Mouse (Mus musculus) liver, embryonic 13.5 days (tissue): ENCODE results near the gene Pla2g12a. TPM values are rescaled to one million over a fixed set of nuclear protein-coding genes. Genes with fewer than 3 reads are reported as not detected.

ENCODE experiments used
- ATAC-seq: fragments of 200-750 bp; cut with Nextera tagmentation; 2 replicates; pipeline ENCODE4 v1.8.0; 2017; ENCODE audit warnings: low read depth, mild to moderate bottlenecking, moderate number of reproducible peaks, moderate library complexity
- DNase-seq: peaks from one replicate; pipeline ENCODE4 v3.0.0; 2022
- H3K27ac ChIP-seq: fragments of 300-500 bp; sonication (generic); 2 replicates; pipeline ENCODE4 v1.5.1; 2015; ENCODE audit warnings: moderate library complexity, mild to moderate bottlenecking, inconsistent platforms
- H3K27me3 ChIP-seq: fragments of 300-500 bp; sonication (generic); 2 replicates; pipeline ENCODE4 v1.6.1; 2015; ENCODE audit warnings: mild to moderate bottlenecking, inconsistent platforms
- H3K36me3 ChIP-seq: fragments of 300-500 bp; sonication (generic); 2 replicates; pipeline ENCODE4 v1.6.1; 2015; ENCODE audit warnings: mild to moderate bottlenecking, inconsistent platforms
- H3K4me1 ChIP-seq: fragments of 300-500 bp; sonication (generic); replicated peaks from 2 replicates; pipeline ENCODE4 v1.6.1; 2015; ENCODE audit warnings: inconsistent platforms
- H3K4me2 ChIP-seq: fragments of 300-500 bp; sonication (generic); 2 replicates; pipeline ENCODE4 v1.6.1; 2015; ENCODE audit warnings: inconsistent platforms, mild to moderate bottlenecking, moderate library complexity
- H3K4me3 ChIP-seq: fragments of 300-500 bp; sonication (generic); replicated peaks from 2 replicates; pipeline ENCODE4 v1.5.1; 2015; ENCODE audit warnings: mild to moderate bottlenecking, inconsistent platforms
- H3K9ac ChIP-seq: fragments of 300-500 bp; sonication (generic); 2 replicates; pipeline ENCODE4 v1.6.1; 2015; ENCODE audit warnings: mild to moderate bottlenecking, inconsistent platforms
- H3K9me3 ChIP-seq: fragments of 300-500 bp; sonication (generic); replicated peaks from 2 replicates; pipeline ENCODE4 v1.6.1; 2016; ENCODE audit warnings: inconsistent platforms
- WGBS: fragments of 180-500 bp; shearing (Covaris S2); methylation state at CpG from one replicate; pipeline ENCODE4 v1.1.7; 2015; ENCODE audit not compliant: insufficient replicate concordance; 5-methylcytosine and 5-hydroxymethylcytosine counted together
- polyA plus RNA-seq: library from polyadenylated mRNA; unstranded; fragments of >200 nt; fragmentation: Nextera tagmentation; extraction: Ambion mirVana; gene quantifications from 2 replicates; pipeline ENCODE4 v1.2.1, GENCODE M21; 2015

Pla2g12a gene
- polyA plus RNA-seq, 1 experiment from 2014 or later: 88.8 TPM

DNA sequence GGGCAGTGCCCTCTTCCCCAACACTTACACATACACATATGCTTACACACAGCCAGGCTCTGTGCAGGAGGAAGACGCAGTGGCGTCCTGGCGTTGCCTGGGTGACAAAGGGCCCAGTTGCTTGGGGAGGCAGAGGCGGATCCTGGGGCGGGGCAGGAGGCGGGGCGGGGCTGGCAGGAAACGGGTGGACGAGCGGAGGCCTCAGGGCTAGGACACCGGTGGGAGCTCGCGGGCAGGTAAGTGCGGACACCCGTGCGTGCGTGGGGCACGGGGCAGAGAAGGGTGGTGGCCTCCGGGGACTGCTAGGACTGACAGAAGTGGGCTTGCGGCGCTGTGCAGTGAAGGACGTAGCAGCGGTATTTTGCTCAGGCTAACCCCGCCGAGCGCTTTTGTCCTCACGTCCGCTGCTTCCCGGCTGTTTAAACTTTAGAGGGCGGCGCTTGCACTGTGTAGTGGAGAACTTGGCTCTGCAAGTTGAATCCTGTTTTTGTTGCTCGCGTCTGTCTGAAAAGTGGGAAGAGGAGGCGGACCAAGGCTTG, 22.9 kb downstream of the Pla2g12a start, which contains the start of gene Casp6:
Casp6 (plus strand) TSS at position 155 of the 539 bp plus-strand sequence.
- no peaks in the 10 kb centered on the region for H3K27me3 ChIP-seq
- WGBS: under 1% methylated on average over 34 of the region's 34 CpGs

DNA sequence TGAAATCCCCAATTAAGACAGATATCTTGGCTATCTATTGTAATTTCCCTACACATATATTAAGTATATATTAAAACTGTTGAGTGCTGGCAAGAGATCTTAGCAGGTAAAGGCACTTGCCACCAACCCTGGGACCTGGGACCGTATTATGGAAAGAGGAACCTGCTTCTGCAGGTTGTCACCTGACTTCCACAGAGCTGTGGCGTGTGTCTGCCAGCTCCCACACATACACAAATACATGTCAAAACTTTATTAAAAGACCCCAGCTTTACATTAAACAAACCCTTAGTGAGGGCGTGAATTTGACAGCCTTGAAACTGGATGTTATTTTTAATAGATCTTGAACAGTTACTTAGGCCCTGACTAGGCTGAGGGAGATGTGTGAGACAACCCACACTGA, 25.0 kb downstream of the Pla2g12a start:
- Histone ChIP-seq H3K36me3 (0 out of 2 replicates have a peak, but pooled peaks cover 11% of the 10 kb centered on the region), H3K9ac (no peak overlapping the region), H3K27ac (no peak overlapping the region), H3K4me1 (peaks cover 55% of the 10 kb centered on the region), H3K9me3 (no peaks in the 10 kb centered on the region), H3K4me2 (no peak overlapping the region), H3K27me3 (no peaks in the 10 kb centered on the region), H3K4me3 (no peak overlapping the region)
- WGBS: 70% methylated on average over 3 of the region's 3 CpGs
- DNase-seq (no peak), ATAC-seq (no peak)

More for the DNA sequence above, 22.9 kb downstream of the Pla2g12a start, which contains the start of gene Casp6:
- ATAC-seq: peak; percentile 93
- peak within 1 kb of the TSS; percentile 72 for H3K9ac ChIP-seq
- peaks cover 73% of the 10 kb centered on the region for H3K4me1 ChIP-seq
- peak within 1 kb of the TSS; percentile 74 for H3K4me3 ChIP-seq
- peak; percentile 74 for DNase-seq
- peak within 1 kb of the TSS; percentile 81 for H3K4me2 ChIP-seq
- peaks cover 15% of the 10 kb centered on the region; the same call in 1 of the 2 replicates for H3K36me3 ChIP-seq
- H3K9me3 ChIP-seq: no peaks in the 10 kb centered on the region
- peak within 1 kb of the TSS; percentile 70 for H3K27ac ChIP-seq

DNA sequence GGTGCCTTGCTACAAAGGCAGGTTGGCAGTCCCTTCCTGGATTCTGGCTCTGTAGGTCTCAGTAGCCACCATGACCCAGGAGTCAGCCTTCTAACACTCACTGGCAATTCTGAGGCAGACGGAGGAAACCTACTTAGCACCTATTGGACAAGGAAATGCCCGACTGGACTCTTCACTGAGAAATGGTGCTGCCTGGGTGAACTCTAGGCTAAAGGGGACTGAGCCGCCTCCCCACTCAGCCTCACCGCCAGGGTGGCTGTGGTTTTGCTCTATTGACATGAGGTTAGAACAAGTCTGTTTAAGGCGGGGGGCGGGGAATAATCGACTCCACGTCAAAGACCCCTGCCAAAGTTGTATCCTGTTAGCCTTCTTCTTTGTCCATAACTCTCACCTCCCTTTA, 25.5 kb downstream of the Pla2g12a start:
- WGBS: 49% methylated on average over 8 of the region's 8 CpGs

DNA sequence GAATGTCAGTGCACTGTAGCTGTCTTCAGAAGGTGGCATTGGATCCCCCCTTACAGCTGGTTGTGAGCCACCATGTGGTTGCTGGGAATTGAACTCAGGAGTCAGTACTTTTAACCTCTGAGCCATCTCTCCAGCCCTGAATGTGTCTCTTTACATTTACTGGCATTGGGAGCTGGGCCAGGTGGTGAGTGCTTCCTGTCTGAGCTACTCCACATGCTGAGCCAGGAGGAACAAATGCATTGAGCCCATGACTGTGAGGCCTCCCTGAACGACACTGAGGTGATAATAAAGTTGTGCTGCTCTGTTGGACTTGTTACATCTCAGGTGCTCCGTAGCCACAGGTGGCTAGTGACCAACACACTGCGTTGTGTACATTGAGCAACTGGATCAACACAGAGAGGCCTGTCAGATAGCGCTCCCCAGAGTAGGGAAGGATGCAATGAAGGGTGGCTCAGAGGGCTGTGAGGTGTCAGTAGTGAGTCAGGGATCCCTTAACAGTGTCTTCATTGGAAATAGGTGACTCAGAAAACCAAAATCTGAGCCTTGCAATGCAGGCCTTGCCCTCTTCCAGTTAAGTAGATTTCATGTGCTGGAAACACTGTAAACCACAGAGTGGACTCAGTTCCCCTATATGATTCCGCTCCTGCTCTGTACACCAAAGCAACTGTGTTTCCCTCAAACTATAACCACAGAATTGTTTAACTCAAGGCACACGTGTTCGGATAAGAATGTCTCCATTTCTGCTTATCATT, 26.2 kb downstream of the Pla2g12a start:
- H3K4me2 ChIP-seq: no peak overlapping the region
- H3K4me1 ChIP-seq: peaks cover 45% of the 10 kb centered on the region
- H3K27ac ChIP-seq: 0 out of 2 replicates have a peak overlapping the region, but pooled peaks have one; percentile 15
- 67% methylated on average over 7 of the region's 7 CpGs for WGBS
- H3K9ac ChIP-seq: no peak overlapping the region
- no peak overlapping the region for H3K4me3 ChIP-seq
- no peaks in the 10 kb centered on the region for H3K27me3 ChIP-seq
- H3K9me3 ChIP-seq: no peaks in the 10 kb centered on the region
- ATAC-seq: no peak
- H3K36me3 ChIP-seq: peaks cover 15% of the 10 kb centered on the region
- DNase-seq: no peak

More for the DNA sequence above, 25.5 kb downstream of the Pla2g12a start:
- Histone ChIP-seq H3K4me1 (peaks cover 50% of the 10 kb centered on the region), H3K9ac (no peak overlapping the region), H3K27me3 (no peaks in the 10 kb centered on the region), H3K9me3 (no peaks in the 10 kb centered on the region), H3K27ac (no peak overlapping the region), H3K4me2 (no peak overlapping the region), H3K4me3 (no peak overlapping the region), H3K36me3 (peaks cover 10% of the 10 kb centered on the region)
- no peak for DNase-seq
- no peak for ATAC-seq

DNA sequence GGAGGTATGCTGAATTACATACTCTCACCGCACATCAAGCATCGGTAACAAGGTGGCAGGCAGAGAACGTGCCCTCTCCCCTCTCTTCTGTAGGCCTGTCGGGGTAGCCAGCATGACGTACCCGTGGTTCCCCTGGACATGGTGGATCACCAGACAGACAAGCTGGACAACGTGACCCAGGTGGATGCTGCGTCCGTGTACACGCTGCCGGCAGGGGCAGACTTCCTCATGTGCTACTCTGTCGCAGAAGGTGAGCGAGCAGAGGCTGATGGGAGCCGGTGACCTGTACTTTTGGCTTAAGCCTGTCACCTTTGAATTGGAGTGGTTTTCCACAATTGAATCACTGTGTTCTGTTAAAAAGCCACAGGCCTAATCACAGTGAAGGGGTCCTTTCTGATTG, 33.6 kb downstream of the Pla2g12a start:
- Histone ChIP-seq H3K4me2 (no peak overlapping the region), H3K9me3 (no peaks in the 10 kb centered on the region), H3K4me1 (no peaks in the 10 kb centered on the region), H3K9ac (no peak overlapping the region), H3K36me3 (peaks cover 55% of the 10 kb centered on the region), H3K27me3 (no peaks in the 10 kb centered on the region), H3K4me3 (no peak overlapping the region), H3K27ac (no peak overlapping the region)
- DNase-seq (no peak), ATAC-seq (no peak)
- WGBS: 88% methylated on average over 14 of the region's 14 CpGs

DNA sequence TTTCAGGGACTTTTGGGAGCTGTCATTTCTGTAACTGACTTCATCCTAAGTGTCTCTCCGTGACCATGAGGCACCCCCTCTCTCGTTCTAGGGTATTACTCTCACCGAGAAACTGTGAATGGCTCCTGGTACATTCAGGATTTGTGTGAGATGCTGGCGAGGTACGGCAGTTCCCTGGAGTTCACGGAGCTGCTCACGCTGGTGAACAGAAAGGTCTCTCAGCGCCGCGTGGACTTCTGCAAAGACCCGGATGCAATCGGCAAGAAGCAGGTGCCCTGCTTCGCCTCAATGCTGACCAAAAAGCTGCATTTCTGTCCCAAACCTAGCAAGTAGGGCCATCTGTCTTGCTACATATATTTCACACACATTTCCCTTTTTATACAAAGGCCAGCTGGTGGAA, 34.8 kb downstream of the Pla2g12a start:
- H3K9me3 ChIP-seq: no peaks in the 10 kb centered on the region
- H3K27me3 ChIP-seq: no peaks in the 10 kb centered on the region
- no peak overlapping the region for H3K4me2 ChIP-seq
- H3K9ac ChIP-seq: no peak overlapping the region
- no peak for ATAC-seq
- H3K4me3 ChIP-seq: no peak overlapping the region
- H3K36me3 ChIP-seq: peaks cover 55% of the 10 kb centered on the region
- 84% methylated on average over 13 of the region's 13 CpGs for WGBS
- no peak overlapping the region for H3K27ac ChIP-seq
- H3K4me1 ChIP-seq: no peaks in the 10 kb centered on the region
- DNase-seq: no peak

DNA sequence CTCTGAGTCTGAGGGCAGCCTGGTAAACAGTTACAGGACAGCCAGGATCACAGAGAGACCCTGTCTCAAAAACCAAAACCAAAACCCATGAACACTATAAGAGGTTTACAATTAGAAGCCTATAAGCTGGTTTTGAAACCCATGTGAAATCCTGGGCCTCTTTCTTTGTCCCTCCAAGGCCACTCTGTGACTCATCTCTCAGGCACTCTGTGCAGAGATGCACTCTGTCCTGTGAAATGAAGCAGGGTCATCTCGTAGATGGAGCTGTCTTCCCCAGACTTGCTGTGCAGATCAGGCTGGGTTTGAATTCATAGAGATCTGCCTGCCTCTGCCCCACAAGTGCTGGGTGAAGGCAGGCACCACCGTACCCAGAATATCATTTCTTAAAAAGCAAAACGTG, 39.0 kb downstream of the Pla2g12a start:
- H3K36me3 ChIP-seq: peaks cover 20% of the 10 kb centered on the region
- no peak overlapping the region for H3K4me2 ChIP-seq
- no peak for DNase-seq
- H3K4me3 ChIP-seq: no peak overlapping the region
- WGBS: 61% methylated on average over 3 of the region's 3 CpGs
- no peaks in the 10 kb centered on the region for H3K4me1 ChIP-seq
- no peaks in the 10 kb centered on the region for H3K27me3 ChIP-seq
- no peak for ATAC-seq
- H3K9me3 ChIP-seq: no peaks in the 10 kb centered on the region
- no peak overlapping the region for H3K27ac ChIP-seq
- no peak overlapping the region for H3K9ac ChIP-seq

DNA sequence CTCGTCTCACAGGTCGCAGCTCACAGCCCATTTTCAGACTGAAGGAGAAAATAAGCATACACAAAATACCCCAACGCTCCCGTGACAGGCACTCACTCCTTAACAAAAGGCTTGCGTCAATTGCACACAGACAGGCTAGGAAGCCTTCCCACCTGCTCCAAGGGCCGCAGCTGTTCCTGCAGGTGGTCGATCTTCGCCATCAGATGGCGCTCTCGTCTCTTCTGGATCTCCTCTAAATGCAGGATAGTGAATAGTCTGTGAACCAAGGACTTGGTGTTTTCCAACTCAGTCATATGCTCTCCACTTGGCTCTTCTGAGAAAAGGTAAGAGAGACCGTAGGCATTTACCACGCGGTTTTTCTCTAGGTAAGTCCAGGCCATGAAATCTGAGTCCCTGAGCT, 40.0 kb downstream of the Pla2g12a start:
- WGBS: 24% methylated on average over 13 of the region's 13 CpGs
- H3K27me3 ChIP-seq: no peaks in the 10 kb centered on the region
- 0 out of 2 replicates have a peak, but pooled peaks have one; percentile 36 for ATAC-seq

DNA sequence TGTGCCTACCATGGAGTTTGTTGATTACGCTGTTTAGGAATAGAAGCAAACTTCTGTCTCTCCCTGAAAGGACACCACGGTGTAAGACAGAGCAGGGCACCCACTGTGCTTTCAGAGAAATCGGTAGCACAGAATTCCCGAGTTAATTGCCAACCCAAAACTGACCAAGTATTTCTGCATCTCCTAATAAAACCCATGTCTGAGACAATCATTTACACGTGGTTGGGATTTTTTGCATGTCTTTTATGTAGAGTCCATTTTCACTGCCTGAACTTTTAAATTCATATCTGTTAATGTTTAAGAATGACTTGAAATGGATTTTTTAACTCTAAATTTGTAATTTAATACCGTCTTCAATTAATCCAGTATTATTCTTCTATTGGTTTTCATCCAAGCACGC, 45.2 kb downstream of the Pla2g12a start:
- Histone ChIP-seq H3K36me3 (no peaks in the 10 kb centered on the region), H3K9me3 (no peaks in the 10 kb centered on the region), H3K27ac (no peak overlapping the region), H3K4me2 (no peak overlapping the region), H3K9ac (no peak overlapping the region), H3K4me1 (no peaks in the 10 kb centered on the region), H3K27me3 (no peaks in the 10 kb centered on the region), H3K4me3 (no peak overlapping the region)
- ATAC-seq: no peak
- DNase-seq: no peak
- 68% methylated on average over 7 of the region's 7 CpGs for WGBS

More for the DNA sequence above, 40.0 kb downstream of the Pla2g12a start:
- H3K4me2 ChIP-seq: no peak overlapping the region
- no peak overlapping the region for H3K27ac ChIP-seq
- no peak for DNase-seq
- no peaks in the 10 kb centered on the region for H3K4me1 ChIP-seq
- no peak overlapping the region for H3K4me3 ChIP-seq
- peaks cover 11% of the 10 kb centered on the region for H3K36me3 ChIP-seq
- no peaks in the 10 kb centered on the region for H3K9me3 ChIP-seq
- H3K9ac ChIP-seq: no peak overlapping the region

DNA sequence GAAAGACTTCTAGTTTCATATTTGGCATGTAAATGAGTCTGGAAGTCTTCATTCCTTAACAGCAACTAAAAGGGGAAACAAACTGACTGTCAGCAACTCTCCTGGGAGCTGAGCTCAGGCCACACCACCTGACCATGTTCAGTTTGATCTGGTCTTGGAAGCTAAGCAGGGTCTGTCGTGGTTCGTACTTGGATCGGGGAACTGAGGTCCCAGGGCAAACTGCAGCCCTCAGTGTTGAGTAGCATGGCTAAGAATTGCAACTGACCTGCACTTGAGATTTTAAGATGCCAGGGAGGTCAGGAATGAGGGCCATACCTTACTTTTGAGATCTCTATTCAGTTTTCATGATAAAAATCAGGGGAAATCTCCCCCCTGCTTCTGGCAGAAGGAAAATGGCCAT, 47.5 kb downstream of the Pla2g12a start:
- Histone ChIP-seq H3K4me2 (no peak overlapping the region), H3K9ac (no peak overlapping the region), H3K4me1 (no peaks in the 10 kb centered on the region), H3K4me3 (no peak overlapping the region), H3K9me3 (no peaks in the 10 kb centered on the region), H3K36me3 (no peaks in the 10 kb centered on the region), H3K27ac (no peak overlapping the region), H3K27me3 (no peaks in the 10 kb centered on the region)
- no peak for ATAC-seq
- no peak for DNase-seq
- 84% methylated on average over 3 of the region's 3 CpGs for WGBS

DNA sequence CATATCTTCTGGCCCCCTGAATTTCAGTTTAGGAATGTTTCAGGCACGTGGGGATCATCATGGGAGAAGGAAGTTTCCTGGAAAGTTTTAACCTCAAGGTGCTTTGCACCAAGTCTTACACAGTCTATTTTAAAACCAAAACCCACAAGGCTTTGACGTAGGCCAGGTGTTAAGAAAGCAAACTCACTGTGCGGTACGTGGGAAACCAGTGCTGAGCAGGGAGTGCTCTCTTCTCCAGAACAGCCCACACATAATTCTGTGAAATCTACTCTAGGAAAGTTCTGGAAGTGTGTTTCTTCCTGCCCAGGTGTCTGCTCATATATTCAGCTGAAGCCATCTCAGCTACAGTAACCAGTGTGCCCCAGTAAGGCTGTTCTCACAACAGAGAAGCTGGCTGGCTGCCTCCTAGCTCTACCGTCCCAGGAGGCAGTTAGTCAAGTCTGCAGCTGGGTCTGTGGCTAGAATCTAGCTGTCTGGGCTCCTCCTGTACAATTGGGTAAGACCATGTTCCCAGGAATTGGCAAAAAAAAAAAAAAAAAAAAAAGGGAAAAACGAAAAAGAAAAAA, 51.9 kb downstream of the Pla2g12a start:
- Histone ChIP-seq H3K9ac (no peak overlapping the region), H3K4me2 (no peak overlapping the region), H3K4me1 (no peaks in the 10 kb centered on the region), H3K27me3 (no peaks in the 10 kb centered on the region), H3K36me3 (no peaks in the 10 kb centered on the region), H3K9me3 (no peaks in the 10 kb centered on the region), H3K27ac (no peak overlapping the region), H3K4me3 (no peak overlapping the region)
- DNase-seq: no peak
- WGBS: 58% methylated on average over 6 of the region's 6 CpGs
- ATAC-seq: no peak
